Mouse (Mus musculus): ENCODE results near the gene Ccdc152.

Gene Ccdc152

DNA sequence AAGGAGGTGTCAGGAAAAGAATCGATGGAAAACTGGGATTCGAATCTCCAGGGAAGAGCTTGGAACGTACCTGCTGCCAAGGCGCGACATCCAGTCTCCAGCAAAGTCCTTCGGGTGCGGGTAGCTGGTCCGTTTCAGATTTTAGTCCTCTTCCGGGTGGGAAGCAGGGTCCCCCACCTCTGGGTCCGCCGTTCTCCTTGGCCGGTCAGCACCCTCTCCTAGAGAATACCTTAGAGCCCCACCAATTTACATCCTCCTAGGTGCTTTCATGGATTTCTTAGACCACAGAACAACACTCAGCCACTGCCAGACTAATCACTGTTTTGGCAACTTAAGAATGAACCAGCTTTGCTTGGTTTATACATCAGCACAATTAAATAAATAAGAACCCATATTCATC lies at the start of gene Ccdc152:
TSS of gene Ccdc152 (minus strand) at position 101 of the 400 bp plus-strand sequence.
- no peak for DNase-seq

DNA sequence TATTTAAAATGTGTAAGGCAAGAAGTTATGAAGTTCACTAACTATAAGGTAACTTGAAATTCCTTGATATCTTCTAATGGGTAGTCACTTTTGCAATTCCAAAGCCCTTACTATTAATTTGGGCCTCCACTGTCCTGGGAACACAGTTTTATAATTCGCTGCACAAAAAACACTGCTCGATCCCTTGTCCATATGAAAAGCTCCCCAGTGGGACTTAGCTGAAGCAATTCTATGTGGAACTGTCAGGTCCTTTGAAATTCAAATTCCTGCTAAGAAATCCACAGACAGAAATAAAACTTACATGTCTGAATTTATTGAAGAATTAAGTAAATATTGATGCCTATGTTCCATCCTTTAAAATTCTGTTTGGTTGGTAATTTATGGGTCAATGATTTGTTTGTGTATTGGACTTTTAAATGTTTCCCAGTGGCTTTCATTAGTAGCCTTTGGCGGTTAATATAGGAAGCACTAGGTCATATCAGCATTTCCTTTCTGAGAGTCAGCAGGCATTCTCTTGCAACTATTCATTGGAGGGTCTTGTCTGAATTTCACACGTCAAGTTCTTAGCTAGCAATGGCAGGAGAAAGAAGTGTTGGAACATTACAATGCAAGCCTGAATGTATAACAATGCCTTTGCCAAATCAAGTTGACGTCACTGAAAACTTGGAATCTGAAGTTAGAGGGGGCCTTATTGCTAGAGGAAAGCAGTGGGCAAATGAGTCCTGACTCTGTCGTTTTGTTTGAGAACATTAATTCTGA lies 46.2 kb upstream of the Ccdc152 start:
- DNase-seq, result no peak

DNA sequence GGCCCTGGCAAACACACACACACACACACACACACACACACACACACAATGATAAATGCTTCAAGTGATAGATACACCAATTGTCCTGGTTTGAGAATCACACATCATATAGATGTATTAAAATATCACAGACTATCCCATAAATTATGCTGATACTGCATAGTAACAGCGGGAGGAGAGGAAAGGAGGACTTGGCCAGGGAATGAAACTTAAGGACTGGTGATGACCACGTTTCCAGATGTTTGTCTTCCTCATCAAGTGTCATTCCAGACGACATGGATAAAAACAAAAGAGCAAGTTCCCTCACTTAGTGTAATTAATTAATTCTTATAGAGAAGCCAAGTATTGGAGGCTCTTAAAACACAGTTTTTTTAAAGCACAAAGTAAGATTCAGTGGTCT lies 43.4 kb upstream of the Ccdc152 start:
- DNase-seq, result no peak

DNA sequence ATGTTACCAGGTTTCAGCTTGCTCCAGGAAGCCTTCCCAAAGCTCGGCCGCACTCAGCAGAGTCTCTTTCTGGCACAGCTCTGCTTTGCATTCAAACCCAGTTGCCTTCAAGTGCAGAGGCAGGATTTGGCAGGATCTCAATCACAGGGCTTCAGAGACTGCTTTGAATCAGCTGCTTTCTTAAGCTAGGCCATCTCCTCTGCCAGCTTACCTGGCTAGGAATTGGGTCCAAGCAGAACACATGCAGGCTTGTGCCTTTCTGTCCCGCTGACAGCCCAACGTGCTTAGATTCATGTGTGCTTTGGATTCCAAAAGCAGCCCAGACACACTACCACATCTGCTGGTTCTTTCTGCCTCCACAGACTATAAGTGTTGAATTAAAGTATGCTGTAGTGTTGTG lies 41.2 kb upstream of the Ccdc152 start:
- no peak for DNase-seq

DNA sequence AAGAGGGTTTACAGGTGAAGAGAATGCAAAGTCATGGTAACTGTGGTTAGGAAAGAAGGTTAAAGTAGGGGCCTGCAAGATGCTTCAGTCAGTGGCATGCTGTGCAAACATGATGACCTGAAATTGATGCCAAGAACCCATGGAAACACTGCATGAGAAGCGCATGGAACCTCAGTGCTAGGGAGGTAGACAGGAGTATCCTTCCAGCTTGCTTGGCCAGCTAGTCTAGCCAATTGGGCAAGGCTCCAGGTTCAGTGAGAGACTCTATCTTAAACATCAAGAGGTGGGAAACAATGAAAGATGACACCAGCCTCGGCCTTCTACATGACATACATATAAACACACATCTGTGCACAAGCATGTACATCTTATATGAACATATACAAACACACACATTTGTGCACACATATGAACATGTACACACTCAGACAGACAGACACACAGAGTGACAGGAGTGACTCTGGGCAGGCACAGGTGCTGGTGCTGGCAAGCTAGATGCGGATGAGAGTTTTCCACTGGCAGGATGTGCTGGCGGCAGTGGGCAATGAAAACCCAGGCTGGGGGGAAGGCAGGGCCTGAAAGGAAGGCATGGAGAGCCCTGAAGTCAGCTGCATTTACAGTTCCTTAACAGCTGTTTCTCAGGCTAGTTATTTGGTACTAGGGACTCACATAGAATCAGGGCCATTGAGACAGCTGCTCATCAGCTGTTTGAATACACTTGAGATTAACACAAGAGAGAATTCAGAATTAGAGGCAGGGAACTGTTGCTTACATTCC lies 38.7 kb upstream of the Ccdc152 start:
- DNase-seq, result peak; percentile 72

DNA sequence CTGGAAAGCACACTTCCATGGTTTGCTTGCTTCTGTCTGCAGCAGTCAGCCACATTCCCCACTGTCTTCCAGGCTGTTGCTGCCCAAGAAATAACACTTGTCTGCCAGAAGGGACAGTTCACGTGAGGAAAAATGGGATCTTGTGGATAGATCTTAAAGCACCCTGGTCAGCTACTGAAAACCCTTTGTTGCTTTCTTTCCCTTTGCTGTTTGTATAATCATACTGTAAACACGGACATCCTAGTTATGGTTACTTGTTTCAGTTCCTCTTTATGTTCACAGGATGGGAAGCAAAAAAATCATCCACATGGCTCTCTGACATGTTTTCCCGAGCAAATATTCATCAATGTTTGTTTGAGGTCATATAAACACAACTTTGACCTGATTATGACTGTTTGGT lies 36.5 kb upstream of the Ccdc152 start:
- DNase-seq, result peak; percentile 53

DNA sequence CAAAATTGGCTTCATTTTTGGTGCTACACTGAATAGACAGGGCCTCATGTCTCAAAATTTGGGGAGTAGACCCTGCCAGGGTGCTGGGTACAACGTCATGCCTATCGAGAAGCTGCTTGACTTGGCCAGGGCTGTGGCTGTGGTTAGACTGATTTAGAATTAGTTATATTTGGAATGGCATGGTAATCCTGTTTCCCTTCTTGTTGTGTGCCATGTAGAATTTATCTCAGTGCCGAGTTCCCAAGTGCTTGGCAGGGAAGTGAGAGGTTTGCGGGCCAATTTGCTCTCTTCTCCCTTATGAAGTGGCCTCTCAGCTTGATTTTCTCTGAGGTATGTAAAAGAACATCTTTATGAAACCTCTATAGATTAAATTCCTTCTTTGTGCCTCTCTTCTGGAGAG lies 29.2 kb upstream of the Ccdc152 start:
- DNase-seq, result no peak

DNA sequence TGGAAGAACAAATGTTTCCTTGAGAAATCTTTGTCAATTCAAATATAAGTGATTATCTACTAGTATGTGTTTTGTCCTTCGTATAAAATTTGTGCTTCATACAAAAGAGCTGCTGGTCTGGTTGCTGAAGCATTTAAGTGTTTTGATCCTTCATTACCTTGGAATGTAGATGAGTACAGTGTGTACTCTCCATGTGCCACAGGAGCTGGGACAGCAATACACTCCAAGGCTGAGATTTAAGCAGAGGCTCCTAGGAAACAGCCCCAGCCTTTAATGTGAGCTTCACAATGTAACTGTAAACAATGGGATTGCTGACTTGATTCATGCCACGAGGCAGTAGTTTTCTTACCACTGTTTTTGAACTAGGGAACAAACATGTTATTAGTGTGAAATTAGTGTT lies 28.5 kb upstream of the Ccdc152 start:
- peak; percentile 18 for DNase-seq

DNA sequence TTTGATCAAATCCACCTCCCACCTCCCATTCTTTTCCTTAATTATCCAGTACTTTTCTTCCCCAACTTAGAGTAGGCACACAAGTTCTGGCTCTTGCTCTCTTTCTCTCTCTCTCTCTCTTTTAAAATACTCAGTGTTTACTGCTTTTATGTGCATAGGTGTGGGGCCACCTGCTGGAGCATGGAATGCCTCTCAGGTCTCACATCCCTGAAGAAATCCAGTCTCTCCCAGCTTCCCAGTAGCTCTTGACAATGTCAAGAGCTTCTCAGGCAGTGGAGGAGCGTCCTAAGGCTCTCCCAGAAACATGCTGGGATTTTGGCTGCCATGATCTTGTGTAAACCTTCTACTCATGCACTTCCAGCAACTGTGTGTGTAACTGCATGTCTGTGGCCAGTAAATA lies 27.0 kb upstream of the Ccdc152 start:
- peak; percentile 62 for DNase-seq

DNA sequence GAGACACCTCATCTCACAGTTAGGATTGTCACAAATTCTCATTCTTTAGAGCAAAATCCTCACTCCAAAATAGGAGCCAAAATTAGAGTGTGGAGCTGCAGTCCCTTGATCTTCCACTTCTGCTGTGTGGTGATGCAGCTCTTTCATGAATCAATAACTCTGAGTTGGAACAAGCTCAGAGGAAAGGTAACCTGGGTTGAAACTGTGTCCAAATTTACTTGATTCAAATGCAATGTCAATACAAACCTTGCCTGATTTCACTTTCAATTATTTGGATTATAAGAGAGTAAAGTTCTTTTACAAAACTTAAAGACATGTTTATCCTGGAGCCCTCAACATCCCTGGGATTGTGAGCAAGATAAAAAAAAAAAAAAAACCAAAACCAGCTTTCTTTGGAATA lies 19.7 kb upstream of the Ccdc152 start:
- no peak for DNase-seq

DNA sequence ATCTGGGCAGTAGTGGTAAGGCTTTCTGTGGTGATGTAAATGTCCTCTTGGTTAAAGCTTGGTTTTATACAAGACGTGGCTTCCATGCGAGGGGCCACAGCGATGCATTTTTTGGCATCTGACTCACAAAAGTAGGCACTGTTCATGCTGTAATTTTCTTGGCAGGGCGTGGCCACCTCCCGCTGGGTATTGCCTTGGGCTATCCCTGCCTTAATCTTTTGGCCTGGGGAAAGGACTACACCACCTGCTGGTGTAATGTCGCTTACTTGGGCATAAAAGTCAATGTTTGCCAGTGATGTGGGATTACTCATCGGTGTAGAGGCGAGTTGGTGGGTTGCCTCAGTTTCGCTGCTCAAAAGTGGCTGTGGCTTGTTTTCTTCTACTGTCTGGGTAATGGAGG lies 16.6 kb upstream of the Ccdc152 start:
- DNase-seq, result no peak

DNA sequence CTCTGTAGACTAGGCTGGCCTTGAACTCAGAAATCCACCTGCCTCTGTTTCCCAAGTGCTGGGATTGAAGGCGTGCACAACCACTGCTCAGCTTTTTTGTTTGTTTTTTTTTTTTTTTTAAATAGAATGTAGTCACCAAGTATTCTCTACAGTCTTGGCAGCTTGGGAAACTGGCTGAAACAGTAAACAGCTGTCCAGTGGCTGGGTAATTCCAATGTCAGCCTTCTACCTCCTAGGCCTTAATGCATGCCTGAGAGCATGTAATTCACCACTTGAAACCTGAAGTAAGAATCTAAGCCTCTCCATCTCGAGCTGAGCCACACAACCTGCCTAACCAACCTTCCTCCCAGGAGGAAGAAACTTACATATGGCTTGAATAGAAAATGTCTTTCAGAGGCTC lies 13.3 kb upstream of the Ccdc152 start:
- no peak for DNase-seq

DNA sequence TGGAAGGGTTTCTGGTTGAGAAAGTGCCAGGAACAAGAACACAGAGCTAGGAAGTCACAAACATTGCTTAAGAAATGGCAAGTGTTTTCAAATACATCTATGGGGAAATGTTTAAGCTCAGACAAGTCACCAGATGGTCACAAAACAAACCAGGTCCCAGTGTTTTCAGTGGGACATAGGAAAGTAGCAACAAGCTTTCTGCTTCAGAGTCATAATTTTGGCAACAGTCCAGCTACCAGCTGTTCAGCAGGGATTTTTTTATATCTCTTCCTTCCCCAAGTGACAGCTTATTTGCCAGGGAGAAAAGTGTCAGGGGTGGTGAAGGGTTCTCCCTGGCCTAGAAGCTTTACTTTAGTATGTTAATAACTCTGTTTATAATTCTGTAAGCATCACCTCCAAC lies 9.6 kb upstream of the Ccdc152 start:
- DNase-seq, result peak; percentile 45

DNA sequence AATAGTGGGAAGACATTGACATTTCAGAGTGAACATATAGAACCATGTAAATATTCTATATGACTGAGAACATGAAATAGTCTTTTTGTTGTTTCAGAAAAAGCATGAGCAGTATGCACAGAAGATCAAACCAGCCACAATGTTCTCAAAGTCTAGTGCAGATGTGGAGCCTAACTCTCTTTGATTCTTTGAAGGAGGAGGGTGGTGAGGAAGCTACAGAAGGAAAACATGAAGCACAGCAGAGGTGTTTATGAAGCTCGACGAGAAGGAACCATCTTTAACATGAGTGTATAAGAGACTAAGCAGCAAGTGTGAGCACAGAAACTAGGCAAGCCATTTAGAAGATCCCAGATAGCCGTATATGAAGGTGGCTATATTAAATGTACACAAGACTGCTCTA lies 6.5 kb upstream of the Ccdc152 start:
- DNase-seq, result no peak

DNA sequence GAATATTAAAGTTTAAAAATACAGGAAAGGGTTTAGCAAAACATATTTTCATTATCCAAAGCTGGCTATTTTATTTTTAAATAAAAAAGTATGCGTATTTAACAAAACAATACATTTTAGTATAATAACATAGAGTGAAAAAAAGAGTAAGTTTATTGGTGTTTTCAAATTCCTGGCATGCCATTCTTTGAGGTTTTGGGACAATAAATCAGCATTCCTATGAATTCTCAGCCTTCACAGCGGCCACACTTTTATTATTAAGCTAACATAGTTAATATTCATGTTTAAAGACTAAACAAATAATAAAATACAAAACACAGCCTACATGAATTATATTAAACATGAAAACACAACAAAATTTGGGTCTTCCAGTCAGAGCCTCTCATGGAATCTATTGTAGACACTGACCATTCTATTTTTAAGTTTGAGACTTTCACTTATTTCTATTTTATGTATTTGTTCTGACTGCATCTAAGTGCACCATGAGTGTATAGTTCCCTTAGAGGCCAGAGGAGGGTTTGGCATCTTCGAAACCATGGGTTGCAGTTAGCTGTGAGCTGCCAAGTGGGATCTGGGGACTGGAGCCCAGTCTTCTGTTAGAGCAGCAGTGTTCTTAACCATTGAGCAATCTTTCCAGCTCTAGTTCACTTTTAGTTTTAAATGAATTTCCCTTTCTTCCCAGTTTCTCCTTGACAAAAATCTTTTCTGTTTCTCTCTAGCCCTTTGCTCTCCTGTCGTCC lies 2.8 kb downstream of the Ccdc152 start:
- no peak for DNase-seq

DNA sequence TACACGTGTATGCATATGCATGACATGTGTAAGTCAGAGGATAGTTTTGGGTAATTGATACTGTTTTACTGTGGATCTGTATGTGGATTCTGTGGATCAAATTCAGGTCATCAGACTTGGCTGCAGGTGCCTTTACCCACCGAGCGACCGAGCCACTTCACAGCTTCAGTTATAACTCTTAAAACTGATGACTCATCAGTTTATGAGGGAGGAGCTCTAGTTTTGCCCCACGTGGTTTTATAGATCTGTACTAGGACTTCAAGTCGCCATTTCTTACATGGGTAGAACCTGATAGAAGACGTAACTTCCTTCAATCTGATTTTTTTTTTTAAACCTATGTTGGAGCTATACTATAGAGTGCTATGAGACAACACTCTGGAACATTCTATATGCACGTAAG lies 5.7 kb downstream of the Ccdc152 start:
- DNase-seq, result no peak

DNA sequence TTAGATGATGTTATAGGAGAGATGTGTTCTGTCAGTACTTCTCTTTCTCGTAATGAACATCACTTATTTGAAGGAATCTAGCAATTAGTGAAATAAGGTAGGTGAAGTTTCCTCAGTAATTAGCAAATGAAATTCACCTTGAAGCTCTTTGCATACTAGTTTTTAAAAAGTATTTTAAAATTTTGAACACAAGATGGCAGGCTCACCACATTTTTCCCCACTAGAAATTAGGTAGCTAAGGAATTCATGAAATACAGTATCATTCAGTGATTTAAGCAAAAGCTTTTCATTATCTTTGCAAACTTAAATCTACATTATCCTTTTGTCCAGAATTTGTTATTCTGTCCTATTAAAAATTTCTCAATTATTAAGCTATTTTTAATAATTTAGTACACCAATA lies 7.3 kb downstream of the Ccdc152 start:
- no peak for DNase-seq

DNA sequence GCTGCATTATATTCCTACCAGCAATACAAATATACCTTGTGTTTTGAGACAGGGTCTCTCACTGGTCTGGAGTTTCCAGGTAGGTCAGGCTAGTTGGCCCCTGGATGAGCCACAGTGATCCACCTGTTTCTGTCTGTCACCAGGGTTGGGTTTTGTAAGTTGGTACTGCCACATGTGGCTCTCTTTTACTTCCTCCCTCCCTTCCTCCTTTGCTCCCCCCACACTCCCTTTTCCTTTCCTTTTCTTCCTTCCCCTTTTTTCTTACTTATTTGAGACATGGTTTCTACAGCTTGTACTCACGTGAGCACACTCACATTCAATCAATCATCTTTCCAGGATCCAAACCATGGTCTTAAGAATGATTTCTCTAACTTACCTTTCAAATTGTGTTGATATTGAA lies 9.8 kb downstream of the Ccdc152 start:
- DNase-seq, result no peak

DNA sequence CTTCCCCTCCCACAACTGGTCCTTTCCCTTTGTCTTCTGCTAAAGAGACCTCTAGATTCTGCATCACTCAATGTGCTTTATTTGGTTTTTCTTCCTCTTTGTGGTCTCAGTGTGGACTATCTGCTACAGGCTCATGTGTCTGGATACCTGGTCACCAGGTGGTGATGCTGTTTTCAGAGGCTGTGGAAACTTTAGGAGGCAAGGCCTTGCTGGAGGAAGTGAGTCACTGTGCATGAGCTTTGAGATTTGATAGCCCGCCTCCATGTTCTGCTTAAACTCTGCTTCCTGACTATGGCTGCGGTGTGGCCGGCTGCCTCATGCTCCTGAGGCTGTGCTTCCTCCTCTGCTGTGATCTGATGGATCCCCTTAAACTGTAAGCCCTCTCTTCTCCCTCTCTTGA lies 12.9 kb downstream of the Ccdc152 start:
- DNase-seq, result no peak

DNA sequence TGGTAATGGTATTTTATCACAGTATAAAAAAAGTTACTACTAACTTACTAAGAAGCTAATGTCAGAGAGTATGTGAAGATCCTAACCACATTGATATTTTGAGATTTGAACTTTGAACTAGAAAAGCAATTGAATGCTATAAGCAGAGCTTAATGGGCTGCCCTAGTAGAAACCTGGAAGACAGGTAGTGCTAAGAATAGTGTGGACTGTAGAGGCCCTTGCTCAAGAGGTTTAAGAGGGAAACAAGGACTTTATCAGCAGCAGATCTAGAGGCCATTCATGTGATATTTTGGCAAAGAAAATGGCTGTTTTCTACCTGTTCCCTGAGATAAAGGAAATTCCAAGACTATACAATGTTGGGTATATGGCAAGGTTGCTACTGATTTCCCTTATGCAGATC lies 17.3 kb downstream of the Ccdc152 start:
- peak; percentile 55 for DNase-seq

DNA sequence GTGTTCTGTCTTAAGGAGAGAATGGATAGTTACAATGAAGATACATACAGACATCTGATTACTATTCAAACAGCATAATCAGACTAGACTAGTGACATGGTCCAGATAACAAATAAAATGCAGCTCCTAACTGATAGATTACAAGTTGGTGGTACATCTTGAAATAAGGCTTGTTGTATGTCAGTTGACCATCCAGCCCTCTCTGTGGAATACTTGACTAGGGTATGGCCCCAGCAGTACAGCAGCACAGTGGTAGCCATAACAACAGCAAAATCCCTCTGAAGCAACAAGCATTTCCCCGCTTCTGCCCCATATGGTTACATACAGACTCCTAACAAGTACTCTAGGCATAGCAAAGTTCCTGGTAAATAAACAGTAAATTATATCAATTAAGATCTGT lies 21.6 kb downstream of the Ccdc152 start:
- no peak for DNase-seq

DNA sequence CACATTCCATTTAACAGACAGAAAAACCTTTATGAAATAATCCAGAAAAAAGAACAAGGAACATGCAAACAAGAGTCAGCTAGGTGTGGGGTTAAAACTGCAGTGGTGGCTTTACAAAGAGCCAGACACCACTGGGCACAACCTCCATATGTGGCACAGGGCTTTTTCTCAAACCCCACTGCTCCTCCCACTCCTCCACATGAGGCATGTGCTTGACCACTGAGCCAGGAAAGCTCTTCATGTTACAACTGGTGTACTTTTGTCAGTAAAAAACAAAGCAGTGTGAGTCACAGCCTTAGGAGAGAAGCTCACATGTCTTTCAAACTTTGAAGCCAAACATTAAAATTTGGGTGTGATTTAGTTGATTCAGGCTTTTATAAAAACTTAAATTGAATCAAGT lies 22.1 kb downstream of the Ccdc152 start:
- peak; percentile 43 for DNase-seq

DNA sequence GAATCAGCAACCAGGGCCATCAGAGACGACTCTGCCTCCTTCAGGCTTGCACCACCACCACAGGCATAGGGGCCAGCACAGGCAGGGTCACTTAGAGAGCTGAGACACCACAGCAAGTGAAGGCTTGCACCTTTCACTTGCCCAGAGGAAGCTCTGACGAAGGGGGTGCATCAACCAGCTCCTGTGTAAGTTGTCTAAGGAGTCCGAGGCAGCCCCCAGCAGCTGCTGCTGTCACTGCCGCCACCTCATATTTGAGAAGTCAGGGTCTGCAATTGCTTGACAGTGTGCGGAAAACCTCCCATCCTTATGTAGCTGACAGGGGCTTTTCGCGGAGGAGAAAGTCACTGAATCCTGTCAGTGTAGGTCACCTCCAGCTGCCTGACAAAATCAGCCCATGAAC lies 24.1 kb downstream of the Ccdc152 start:
- DNase-seq, result no peak

DNA sequence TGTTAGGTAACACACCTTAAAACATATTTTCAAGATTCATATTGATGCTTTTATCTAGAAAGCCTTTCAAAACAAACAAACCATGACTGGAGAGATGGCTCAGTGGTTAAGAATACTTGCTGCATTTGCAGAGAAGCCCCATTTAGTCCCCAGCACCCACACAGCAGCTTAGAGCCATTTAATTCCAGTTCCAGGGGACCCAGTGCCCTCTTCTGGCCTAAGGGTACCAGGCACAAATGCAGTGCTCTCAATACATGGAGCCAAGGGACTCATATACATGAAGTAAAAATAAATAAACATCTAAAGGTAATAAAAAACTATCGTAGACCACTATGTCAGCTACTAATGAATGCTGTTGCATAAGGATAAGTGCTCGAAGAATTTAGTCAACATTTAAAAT lies 25.9 kb downstream of the Ccdc152 start:
- DNase-seq, result peak; percentile 53

All from lung, postnatal 36 days (tissue).